Mouse (Mus musculus) adipose tissue, adult 10 weeks (tissue): ENCODE data around the gene Mcat. TPM values are rescaled to one million over a fixed set of nuclear protein-coding genes. Genes with fewer than 3 reads are reported as not detected.

Experiments used
- polyA plus RNA-seq: library from polyadenylated mRNA; stranded (reverse); fragments of 350-450 nt; fragmentation: Illumina TruSeq; extraction: RNeasy Lipid Tissue Mini Kit (QIAGEN cat#74804); gene quantifications from one replicate; pipeline ENCODE4 v1.2.3, GENCODE M21; 2014; ENCODE audit warnings: low read depth, low replicate concordance

Mcat gene
- polyA plus RNA-seq: 20.3 TPM

GRCm38 (mm10) chr15:83563327-83563856, at the start of gene Mcat, which contains the start of gene Tspo:
Gene Mcat (minus strand): TSS chr15:83563787.
Gene Tspo (plus strand): TSS chr15:83563592.

GRCm38 (mm10) chr15:83594513-83595363, 31.2 kb upstream of the Mcat start, which contains the start of gene Ttll12:
Gene Ttll12 (minus strand): TSS chr15:83595157.

GRCm38 (mm10) chr15:83526424-83527091, 37.0 kb downstream of the Mcat start, which contains the start of gene Bik:
Gene Bik (plus strand): TSS chr15:83526862.

GRCm38 (mm10) chr15:83510805-83511405, 52.7 kb downstream of the Mcat start, which contains the start of gene Ttll1:
Gene Ttll1 (minus strand): TSS chr15:83510893.

Other genes starting within 250 kb of the Mcat start
- gene Arfgap3, start 213.5 kb downstream of the Mcat start, polyA plus RNA-seq: 39.2 TPM
- gene Pacsin2, start 99.2 kb downstream of the Mcat start, polyA plus RNA-seq: 46.8 TPM
- 7.3 TPM for gene Ttll1, start 52.9 kb downstream of the Mcat start, polyA plus RNA-seq
- 5.3 TPM for gene Bik, start 36.9 kb downstream of the Mcat start, polyA plus RNA-seq
- 268 TPM for gene Tspo, start 195 bp downstream of the Mcat start, polyA plus RNA-seq
- 11.1 TPM for gene Ttll12, start 31.4 kb upstream of the Mcat start, polyA plus RNA-seq
- gene Scube1, start 161.2 kb upstream of the Mcat start, polyA plus RNA-seq: 46.5 TPM
- gene Mpped1, start 215.7 kb upstream of the Mcat start, polyA plus RNA-seq: 0.32 TPM